Mouse (Mus musculus) lung, embryonic 15.5 days (tissue): Measurements from ENCODE around the gene Etfdh. TPM values are rescaled to one million over a fixed set of nuclear protein-coding genes. Genes with fewer than 3 reads are reported as not detected.
A peak's percentile ranks its signal among the peaks of the same experiment; 100 is the strongest.

Experiments used
- ATAC-seq: fragments of 200-750 bp; cut with Nextera tagmentation; 2 replicates; pipeline ENCODE4 v1.8.0; 2017; ENCODE audit warnings: moderate number of reproducible peaks, borderline replicate concordance; ENCODE audit not compliant: low FRiP score, low TSS enrichment; ENCODE audit errors: extremely low read depth
- H3K27ac ChIP-seq: fragments of 300-500 bp; sonication (generic); 2 replicates; pipeline ENCODE4 v1.5.1; 2015; ENCODE audit warnings: moderate library complexity, mild to moderate bottlenecking, inconsistent platforms
- H3K27me3 ChIP-seq: fragments of 300-500 bp; sonication (generic); 2 replicates; pipeline ENCODE4 v1.6.1; 2015; ENCODE audit warnings: inconsistent platforms
- H3K36me3 ChIP-seq: fragments of 300-500 bp; sonication (generic); 2 replicates; pipeline ENCODE4 v1.6.1; 2015; ENCODE audit warnings: inconsistent platforms
- H3K4me1 ChIP-seq: fragments of 300-500 bp; sonication (generic); 2 replicates; pipeline ENCODE4 v1.6.1; 2015; ENCODE audit warnings: inconsistent platforms
- H3K4me2 ChIP-seq: fragments of 300-500 bp; sonication (generic); 2 replicates; pipeline ENCODE4 v1.6.1; 2015; ENCODE audit warnings: inconsistent platforms, mild to moderate bottlenecking, moderate library complexity
- H3K4me3 ChIP-seq: fragments of 300-500 bp; sonication (generic); 2 replicates; pipeline ENCODE4 v1.5.1; 2015; ENCODE audit warnings: mild to moderate bottlenecking, inconsistent platforms
- H3K9ac ChIP-seq: fragments of 300-500 bp; sonication (generic); 2 replicates; pipeline ENCODE4 v1.6.1; 2015; ENCODE audit warnings: inconsistent platforms
- H3K9me3 ChIP-seq: fragments of 300-500 bp; sonication (generic); 2 replicates; pipeline ENCODE4 v1.6.1; 2016; ENCODE audit warnings: inconsistent platforms
- WGBS: fragments of 180-500 bp; shearing (Covaris S2); methylation state at CpG from one replicate; pipeline ENCODE4 v1.1.7; 2015; 5-methylcytosine and 5-hydroxymethylcytosine counted together
- polyA plus RNA-seq: library from polyadenylated mRNA; unstranded; fragments of >200 nt; fragmentation: Nextera tagmentation; extraction: Ambion mirVana; gene quantifications from 2 replicates; pipeline ENCODE4 v1.2.1, GENCODE M21; 2015

The Etfdh gene
- polyA plus RNA-seq, 1 experiment from 2014 or later = 55.6 TPM

DNA sequence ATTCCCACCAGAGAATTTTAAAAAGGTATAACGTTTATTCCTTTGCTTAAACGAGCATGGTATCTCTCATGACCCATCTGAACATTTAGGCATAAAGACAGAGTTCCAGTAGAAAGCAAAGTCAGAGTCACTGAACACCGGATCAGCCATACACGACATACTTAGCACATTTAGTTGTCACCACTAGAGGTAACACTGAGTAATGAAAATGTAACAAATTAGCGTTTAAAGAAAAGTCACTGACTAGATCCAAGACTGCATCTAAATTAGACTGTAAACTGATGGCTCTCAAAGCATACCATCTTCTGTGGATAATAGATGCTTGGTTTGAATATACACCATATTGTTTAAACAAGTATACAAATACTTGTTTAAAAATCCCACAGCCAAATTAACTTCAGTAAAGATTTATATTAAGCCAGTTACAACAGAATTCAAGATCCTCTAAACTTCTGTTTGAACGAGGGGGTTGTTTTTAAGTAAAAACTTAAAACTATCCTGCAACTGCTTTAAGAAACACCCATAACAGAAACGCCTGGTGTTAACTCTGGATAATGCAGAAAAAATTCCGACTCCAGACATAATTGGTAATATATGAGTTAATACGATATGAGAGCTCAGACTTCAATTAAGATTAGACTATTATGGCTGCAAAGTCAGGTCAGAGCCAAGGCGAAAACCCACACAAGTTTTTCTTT lies 1.7 kb downstream of the Etfdh start:
- WGBS = 21% methylated on average over 10 of the region's 10 CpGs
- peak overlapping the region; percentile 72 for H3K4me2 ChIP-seq
- H3K9ac ChIP-seq = peak overlapping the region; percentile 64
- peaks cover 16% of the 10 kb centered on the region for H3K36me3 ChIP-seq
- 0 out of 2 replicates have a peak overlapping the region, but pooled peaks have one; percentile 71 for H3K27ac ChIP-seq
- H3K4me3 ChIP-seq = peak overlapping the region; percentile 63
- H3K27me3 ChIP-seq = no peaks in the 10 kb centered on the region
- no peak for ATAC-seq
- no peaks in the 10 kb centered on the region for H3K9me3 ChIP-seq
- H3K4me1 ChIP-seq = peaks cover 10% of the 10 kb centered on the region

DNA sequence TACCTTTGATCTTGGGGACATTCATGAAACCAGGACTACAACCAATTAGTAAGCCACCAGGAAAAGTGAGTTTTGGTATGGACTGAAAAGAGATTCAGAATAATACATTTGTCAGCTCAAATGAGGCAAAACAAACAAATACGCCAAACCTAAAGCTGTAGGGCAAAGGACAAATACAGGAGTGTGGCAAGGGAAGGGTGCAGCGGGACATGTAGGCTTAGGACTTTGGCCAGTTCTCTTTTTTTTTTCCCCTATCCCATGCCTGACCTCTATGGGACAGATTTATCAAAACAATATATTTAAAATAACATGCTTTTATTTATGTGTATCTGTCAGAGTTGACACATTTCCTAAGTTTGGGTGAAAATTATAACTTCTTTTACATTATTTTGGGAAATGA lies 19.4 kb downstream of the Etfdh start:
- Histone ChIP-seq H3K9me3 (no peaks in the 10 kb centered on the region), H3K36me3 (peaks cover 44% of the 10 kb centered on the region), H3K9ac (no peak overlapping the region), H3K27me3 (no peaks in the 10 kb centered on the region), H3K4me3 (no peak overlapping the region), H3K4me2 (no peak overlapping the region), H3K4me1 (no peaks in the 10 kb centered on the region), H3K27ac (no peak overlapping the region)
- ATAC-seq = no peak
- WGBS = 89% methylated on average over 2 of the region's 2 CpGs

DNA sequence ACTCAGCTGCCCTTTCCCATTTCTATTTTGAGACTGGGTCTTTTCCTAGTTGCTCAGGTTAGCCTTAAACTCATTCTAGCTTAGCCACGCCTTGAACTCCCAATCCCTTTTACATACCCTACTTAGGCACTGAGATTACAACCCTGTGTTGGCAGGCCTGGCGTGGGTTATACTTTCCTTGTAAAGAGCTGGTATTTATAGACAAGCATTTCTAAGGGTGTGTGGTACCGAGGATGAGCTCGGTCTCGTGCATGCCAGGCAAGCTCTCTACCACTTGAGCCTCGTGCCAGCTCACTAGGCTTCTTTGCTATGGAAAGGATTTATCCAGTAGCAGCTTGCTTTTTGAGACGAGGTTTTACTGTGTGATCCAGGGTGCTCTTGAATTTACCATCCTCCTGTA lies 33.8 kb downstream of the Etfdh start:
- Histone ChIP-seq H3K4me2 (no peak overlapping the region), H3K9me3 (no peaks in the 10 kb centered on the region), H3K4me3 (no peak overlapping the region), H3K9ac (no peak overlapping the region), H3K27me3 (no peaks in the 10 kb centered on the region), H3K4me1 (peaks cover 18% of the 10 kb centered on the region; the same call in 1 of the 2 replicates), H3K27ac (no peak overlapping the region), H3K36me3 (peaks cover 53% of the 10 kb centered on the region)
- 91% methylated on average over 7 of the region's 7 CpGs for WGBS
- no peak for ATAC-seq

DNA sequence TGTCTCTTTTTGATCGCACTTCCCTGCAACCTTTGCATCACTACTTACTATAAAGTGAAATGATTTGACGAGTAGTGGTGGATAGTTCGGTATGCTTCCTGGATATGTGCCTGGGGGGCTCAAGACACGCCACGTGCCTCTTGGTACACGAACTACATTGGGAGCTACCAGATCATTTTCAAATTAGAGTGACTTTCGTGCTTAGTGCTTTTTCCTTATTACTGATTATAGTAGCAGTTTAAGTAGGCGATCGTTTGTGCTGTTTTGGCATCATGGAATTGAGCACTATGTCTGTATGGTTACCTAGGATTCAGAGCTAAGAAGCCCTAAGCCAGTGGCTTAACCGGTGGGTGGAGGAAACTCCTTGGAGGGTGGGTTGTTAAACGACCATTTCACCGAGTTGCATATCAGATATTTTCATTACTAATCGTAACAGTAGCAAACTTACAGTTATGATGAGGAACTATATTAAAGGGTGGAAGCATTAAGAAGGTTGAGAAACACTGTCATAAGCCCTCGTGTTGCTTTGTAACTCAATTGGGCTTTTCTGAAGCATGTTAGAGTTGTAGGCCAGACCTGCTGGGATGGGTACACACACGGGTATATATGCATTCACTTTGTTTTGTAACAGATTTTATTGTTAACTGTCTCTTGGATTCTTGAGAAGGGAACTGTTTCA lies 37.4 kb downstream of the Etfdh start:
- Histone ChIP-seq H3K4me3 (peak overlapping the region; percentile 96), H3K27ac (peak overlapping the region; percentile 92), H3K36me3 (peaks cover 26% of the 10 kb centered on the region), H3K4me2 (peak overlapping the region; percentile 71), H3K4me1 (peaks cover 18% of the 10 kb centered on the region; the same call in 1 of the 2 replicates), H3K9ac (peak overlapping the region; percentile 84), H3K27me3 (no peaks in the 10 kb centered on the region), H3K9me3 (no peaks in the 10 kb centered on the region)
- ATAC-seq = peak; percentile 19; the same call in 1 of the 2 replicates
- 1% methylated on average over 15 of the region's 15 CpGs for WGBS

DNA sequence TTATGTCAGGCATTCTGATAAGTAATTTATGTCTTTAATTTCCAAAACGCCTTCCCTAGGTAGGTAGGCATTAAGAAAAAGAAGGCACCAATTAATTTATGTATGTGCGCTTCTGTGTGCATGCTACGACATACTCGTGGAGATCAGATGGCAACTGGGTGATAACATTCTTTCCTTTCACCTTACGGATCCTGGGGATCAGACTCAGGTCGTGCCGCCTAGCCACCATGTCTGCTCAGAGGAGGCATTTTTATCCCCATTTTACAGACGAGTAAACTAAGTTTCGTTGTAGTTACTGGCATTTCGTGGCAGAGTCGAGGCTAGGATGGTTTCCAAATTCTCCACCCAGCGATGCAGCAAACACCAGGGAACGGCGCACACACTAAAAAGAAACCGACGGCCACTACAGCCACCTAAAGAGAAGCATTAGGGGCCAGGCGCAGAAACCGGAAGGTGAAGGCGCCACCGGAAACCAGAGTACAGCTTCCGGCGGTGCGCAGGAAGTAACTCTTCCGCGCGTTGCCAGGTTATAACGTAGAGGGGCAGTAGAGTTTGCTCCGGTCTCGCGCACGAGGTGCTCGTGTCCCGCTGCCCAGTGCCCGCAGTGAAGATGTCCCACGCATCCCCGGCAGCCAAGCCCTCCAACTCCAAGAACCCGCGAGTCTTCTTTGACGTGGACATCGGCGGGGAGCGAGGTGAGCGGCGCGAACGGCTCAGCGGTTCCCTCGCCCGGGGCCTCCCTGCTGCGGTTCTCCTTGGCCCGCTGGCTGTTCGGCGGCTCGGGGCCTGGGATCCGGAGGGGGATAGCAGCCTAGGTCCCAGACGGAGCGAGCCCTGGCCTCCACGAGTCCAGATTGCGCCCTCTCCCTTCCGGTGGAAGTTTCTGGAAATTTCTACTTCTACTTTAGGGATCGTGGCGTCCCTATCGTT lies 38.2 kb downstream of the Etfdh start, which contains the start of gene Ppid:
Gene Ppid, plus strand, starts transcription at position 480 of the 930 bp plus-strand sequence.
- ATAC-seq = peak; percentile 89
- H3K4me3 ChIP-seq = peak within 1 kb of the TSS; percentile 96
- peak within 1 kb of the TSS; percentile 84 for H3K9ac ChIP-seq
- H3K4me2 ChIP-seq = peak within 1 kb of the TSS; percentile 71
- 2% methylated on average over 63 of the region's 63 CpGs for WGBS
- H3K9me3 ChIP-seq = no peaks in the 10 kb centered on the region
- H3K27me3 ChIP-seq = no peaks in the 10 kb centered on the region
- H3K4me1 ChIP-seq = peaks cover 18% of the 10 kb centered on the region; the same call in 1 of the 2 replicates
- H3K36me3 ChIP-seq = peaks cover 20% of the 10 kb centered on the region
- peak within 1 kb of the TSS; percentile 92 for H3K27ac ChIP-seq

DNA sequence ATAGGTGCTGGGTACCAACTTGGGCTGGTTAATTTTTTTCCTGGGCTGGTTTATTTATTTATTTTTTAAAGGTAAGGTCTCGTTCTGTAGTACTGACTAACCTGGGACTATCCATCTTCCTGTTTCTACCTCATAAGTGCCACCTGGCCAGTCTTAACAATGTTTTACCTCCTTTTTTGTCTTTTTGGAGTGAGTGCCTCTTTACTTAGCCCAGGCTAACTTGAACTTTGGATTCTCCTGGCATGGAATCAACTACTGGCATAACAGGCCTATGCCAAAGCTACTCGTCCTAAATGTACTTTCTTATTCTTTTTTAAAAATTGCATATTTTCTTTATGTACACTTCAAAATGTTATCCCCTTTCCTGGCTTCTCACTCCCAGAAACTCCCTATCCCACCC lies 39.6 kb downstream of the Etfdh start:
- Histone ChIP-seq H3K9me3 (no peaks in the 10 kb centered on the region), H3K4me2 (no peak overlapping the region), H3K36me3 (peaks cover 8% of the 10 kb centered on the region; the same call in 1 of the 2 replicates), H3K27me3 (no peaks in the 10 kb centered on the region), H3K4me3 (no peak overlapping the region), H3K9ac (no peak overlapping the region), H3K27ac (no peak overlapping the region), H3K4me1 (peaks cover 18% of the 10 kb centered on the region; the same call in 1 of the 2 replicates)
- 67% methylated on average over 2 of the region's 2 CpGs for WGBS
- ATAC-seq = no peak

DNA sequence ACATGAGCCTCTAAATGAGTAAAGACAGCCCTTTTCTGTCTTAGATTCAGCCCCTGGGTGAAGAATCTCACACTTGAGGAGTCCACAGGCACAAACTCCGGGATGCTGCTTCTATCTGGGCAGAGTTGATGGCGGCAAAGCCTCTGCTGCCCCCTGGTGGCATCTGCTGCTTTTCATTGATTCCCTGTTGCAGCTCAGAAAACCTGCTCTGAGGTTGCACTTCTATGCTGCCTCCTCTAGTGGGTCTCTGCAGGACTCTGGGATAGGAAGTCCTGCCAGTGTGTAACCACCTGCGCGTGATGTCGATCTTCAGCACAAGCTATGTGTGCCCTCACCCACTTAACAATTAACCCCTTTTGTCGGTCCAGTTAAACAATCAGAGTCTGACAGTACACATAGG lies 42.5 kb downstream of the Etfdh start:
- no peak overlapping the region for H3K27ac ChIP-seq
- H3K4me3 ChIP-seq = no peak overlapping the region
- H3K9ac ChIP-seq = no peak overlapping the region
- no peaks in the 10 kb centered on the region for H3K9me3 ChIP-seq
- no peaks in the 10 kb centered on the region for H3K27me3 ChIP-seq
- WGBS = 3% methylated on average over 6 of the region's 6 CpGs
- H3K36me3 ChIP-seq = no peaks in the 10 kb centered on the region
- H3K4me2 ChIP-seq = no peak overlapping the region
- 0 out of 2 replicates have a peak, but pooled peaks cover 4% of the 10 kb centered on the region for H3K4me1 ChIP-seq
- ATAC-seq = peak; percentile 50; the same call in 1 of the 2 replicates

DNA sequence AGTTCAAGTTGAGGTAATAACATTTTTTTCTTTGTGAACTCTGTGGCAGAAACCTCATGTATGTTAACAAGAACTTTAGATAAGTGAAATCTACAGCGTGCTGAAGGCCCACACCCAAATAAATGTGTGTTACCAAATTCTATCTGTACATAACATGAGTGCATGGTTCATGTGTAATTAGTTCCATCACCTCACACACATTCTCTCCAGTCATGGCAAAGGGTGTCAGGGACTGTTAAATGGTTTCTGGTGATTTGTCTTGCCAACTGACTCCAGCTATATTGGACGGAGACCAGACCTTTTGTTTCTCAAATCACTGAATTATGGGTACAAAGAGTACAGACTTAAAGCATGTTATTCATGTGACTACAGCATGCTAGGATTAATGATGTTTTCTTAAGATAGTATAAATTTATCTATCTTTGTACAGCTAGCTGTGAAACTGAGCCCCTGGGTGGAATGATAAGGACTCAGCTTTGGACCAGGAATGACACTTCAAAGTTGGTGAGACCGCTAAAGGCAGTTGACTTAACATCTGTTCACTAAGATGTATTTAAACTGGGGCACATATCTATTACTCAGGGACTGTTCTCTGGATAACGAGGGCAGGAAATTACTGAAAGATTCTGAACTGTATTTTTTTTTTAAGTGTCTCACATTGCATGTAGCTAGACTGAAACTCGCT lies 49.3 kb downstream of the Etfdh start:
- no peak for ATAC-seq
- Histone ChIP-seq H3K27ac (no peak overlapping the region), H3K36me3 (no peaks in the 10 kb centered on the region), H3K4me3 (no peak overlapping the region), H3K4me2 (no peak overlapping the region), H3K9ac (no peak overlapping the region), H3K4me1 (no peaks in the 10 kb centered on the region), H3K9me3 (no peaks in the 10 kb centered on the region), H3K27me3 (no peaks in the 10 kb centered on the region)
- WGBS = 51% methylated on average over 5 of the region's 5 CpGs

DNA sequence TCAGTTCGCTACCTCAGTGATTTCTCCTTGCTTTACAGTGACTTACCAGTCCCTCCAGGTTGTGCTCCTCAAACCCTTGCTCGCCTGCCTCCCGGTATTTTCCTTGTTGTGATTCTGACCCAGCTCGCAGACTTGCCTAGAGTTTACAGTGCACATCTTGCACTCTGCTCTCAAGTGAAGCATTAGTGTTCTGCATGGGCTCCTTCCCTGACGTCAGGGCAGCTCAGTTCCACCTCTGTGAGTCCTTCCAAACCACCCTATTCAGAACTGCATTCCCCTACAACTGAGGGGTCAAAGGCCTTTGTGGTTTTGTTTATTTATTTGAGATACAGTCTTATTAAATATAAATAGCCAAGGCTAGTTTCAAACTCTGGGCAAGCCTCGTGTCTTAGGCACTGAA lies 51.1 kb downstream of the Etfdh start:
- no peaks in the 10 kb centered on the region for H3K27me3 ChIP-seq
- H3K4me1 ChIP-seq = no peaks in the 10 kb centered on the region
- WGBS = 65% methylated on average over 6 of the region's 6 CpGs
- H3K4me3 ChIP-seq = no peak overlapping the region
- no peak for ATAC-seq
- no peak overlapping the region for H3K9ac ChIP-seq
- H3K27ac ChIP-seq = no peak overlapping the region
- no peaks in the 10 kb centered on the region for H3K36me3 ChIP-seq
- H3K4me2 ChIP-seq = no peak overlapping the region
- no peaks in the 10 kb centered on the region for H3K9me3 ChIP-seq

DNA sequence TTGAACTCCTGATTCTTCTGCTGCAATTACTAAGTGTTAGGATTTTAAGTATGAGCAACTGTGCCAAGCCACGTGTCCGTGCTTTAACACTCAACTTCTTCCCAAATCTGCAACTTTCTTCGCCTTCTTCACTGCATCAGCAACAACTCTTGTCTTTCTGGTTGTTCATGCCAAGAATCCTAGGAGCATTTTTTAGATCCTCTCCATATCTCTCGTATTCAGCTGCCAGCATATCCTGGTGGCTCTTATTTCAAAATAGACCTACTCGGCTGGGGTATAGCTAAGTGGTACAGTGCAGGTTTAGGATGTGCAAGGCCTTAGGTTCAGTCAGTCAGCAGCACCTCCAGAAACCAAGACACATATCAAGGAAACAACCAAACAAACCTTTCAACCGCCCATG lies 51.7 kb downstream of the Etfdh start:
- H3K36me3 ChIP-seq = no peaks in the 10 kb centered on the region
- no peaks in the 10 kb centered on the region for H3K9me3 ChIP-seq
- no peak overlapping the region for H3K27ac ChIP-seq
- ATAC-seq = no peak
- WGBS = 77% methylated on average over 6 of the region's 6 CpGs
- H3K27me3 ChIP-seq = no peaks in the 10 kb centered on the region
- H3K9ac ChIP-seq = no peak overlapping the region
- no peak overlapping the region for H3K4me2 ChIP-seq
- no peaks in the 10 kb centered on the region for H3K4me1 ChIP-seq
- H3K4me3 ChIP-seq = no peak overlapping the region

DNA sequence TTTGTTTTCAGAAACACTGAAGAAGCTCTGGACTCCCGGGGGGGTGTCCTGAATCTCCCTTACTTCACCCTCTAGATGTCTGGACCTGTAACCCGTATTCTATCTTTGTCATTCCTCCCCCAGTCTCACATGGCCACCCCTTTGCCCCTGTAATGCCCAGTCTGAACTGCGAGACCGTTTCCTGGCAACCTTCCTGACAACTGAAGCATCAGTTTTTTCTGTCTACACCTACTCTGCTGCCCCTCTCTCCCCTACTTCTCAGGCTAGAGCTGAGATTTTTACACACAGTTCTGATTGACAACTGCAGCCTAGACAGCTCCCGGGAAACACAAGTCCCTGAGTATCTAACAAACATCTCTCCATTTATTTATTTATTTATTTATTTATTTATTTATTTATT lies 52.4 kb downstream of the Etfdh start:
- ATAC-seq = no peak
- 20% methylated on average over 5 of the region's 5 CpGs for WGBS

More for the DNA sequence above, 52.4 kb downstream of the Etfdh start:
- no peaks in the 10 kb centered on the region for H3K4me1 ChIP-seq
- H3K9me3 ChIP-seq = no peaks in the 10 kb centered on the region
- no peak overlapping the region for H3K27ac ChIP-seq
- H3K27me3 ChIP-seq = no peaks in the 10 kb centered on the region
- no peak overlapping the region for H3K4me3 ChIP-seq
- peak overlapping the region; percentile 32; the same call in 1 of the 2 replicates for H3K4me2 ChIP-seq
- H3K9ac ChIP-seq = no peak overlapping the region
- H3K36me3 ChIP-seq = no peaks in the 10 kb centered on the region
